Mouse (Mus musculus): Measurements from ENCODE around the gene Ugt1a6b.
"Not testable (repeated sequence)": the region's sequence is repeated elsewhere in the genome, so short reads cannot be mapped to it uniquely, and the experiment has no call there.

The Ugt1a6b gene

DNA sequence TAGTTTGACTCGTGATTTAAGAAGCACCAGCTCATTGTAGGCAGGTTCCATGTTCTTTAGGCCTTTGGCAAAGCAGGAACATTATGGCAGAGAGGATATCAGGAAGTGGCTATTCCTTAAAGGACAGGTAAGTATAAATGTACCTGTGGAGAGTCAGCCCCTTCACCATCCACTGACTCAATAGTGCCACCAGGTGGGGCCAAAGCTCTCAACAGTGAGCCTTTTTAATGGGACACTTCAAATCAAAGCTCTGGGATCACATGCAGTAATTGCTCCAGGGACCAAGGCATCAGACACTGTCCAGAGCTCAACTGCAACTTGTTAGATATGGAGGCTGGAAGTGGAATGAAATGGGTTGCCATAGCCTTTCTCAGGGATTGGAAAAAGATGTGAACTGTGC lies 18.5 kb downstream of the Ugt1a6b start:
- DNase-seq (ENCODE audit: low read depth): peak; percentile 32

DNA sequence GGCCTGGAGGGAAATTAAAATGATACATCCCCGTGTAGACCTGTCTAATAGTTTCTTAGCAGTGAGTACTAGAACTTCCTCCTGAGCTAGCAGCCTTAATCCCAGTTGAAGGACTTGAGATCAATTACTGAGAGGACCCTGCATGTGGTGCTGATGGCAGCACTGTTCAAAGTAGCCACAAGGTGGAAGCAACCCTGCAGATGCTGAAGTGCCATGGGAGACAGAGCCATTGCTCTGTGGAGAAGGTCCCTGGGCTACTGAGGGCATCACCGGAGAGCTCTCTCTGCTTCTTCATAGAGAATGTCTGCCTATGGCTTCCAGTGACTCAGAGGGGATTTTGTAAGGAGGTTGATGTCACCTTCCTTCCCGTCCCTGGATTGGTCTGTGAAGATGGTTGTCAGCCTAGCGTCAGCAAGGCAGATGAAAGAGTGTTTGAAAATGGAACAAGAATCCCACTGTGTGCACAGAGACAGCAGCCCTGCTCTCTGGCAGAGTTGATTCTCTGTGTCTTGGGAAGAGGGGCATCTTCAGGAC lies 22.8 kb downstream of the Ugt1a6b start:
- DNase-seq (ENCODE audit: low read depth): not testable (repeated sequence)

DNA sequence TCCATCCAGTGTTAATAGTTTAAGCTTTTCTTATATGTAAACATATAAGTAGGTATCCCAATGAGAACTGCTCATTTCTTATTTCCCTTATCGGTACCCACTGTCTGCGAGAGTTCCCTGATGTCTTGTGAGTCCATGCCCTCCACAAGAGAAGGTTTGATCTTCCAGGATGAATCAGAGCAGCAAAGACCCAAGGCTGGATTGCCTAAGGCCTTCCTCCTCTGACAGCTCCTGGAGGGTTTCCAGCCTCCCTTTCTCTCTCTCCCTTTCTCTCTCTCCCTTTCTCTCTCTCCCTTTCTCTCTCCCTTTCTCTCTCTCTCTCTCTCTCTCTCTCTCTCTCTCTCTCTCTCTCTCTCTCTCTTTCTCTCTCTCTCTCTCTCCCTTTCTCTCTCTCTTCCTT lies 26.0 kb downstream of the Ugt1a6b start:
- DNase-seq (ENCODE audit: low read depth): not testable (repeated sequence)

DNA sequence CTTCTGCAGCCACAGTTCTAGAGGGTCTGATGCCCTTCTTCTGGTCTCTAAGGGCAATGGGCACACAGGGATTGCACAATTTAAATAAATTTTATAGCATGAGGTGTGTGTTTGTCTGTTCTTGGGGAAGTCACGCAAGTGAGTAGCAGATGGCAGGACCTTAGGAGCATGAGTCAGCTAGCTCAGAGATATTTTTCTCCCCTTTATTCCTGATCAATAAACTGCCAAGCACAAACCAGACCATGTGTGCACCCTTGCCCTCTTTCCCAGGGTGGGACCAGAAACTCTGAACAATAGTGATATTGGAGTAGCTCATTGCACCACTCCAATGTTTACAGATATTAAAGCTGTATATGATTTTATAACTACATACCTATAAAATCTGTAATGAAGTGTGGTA lies 27.2 kb downstream of the Ugt1a6b start:
- not testable (repeated sequence) for DNase-seq (ENCODE audit: low read depth)

DNA sequence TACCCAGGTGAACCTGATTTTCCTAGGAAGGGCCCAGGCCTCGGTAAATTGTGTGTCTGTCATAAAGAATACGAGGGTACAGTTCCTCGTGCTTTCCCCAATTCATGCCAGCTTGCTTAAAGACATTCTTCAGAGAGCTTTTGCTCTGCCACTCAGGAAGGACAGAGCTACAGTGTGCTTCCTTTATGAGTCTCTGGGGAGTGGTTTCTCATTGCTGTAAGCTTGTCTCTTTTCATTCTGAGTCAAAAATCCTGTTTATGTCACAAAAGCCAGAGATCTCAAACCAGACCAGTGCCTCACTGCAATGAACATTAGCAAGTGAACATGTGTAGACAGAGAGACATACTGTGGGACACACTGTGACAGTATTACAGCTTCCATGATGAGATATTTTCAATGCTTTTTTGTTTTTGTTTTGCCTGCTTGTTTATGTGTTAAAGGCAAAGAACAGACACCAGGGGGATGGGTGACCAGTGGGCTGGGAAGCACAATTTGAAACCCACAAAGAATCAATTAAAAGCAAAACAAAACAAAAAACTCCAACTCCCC lies 30.9 kb downstream of the Ugt1a6b start:
- peak; percentile 36 for DNase-seq (ENCODE audit: low read depth)

DNA sequence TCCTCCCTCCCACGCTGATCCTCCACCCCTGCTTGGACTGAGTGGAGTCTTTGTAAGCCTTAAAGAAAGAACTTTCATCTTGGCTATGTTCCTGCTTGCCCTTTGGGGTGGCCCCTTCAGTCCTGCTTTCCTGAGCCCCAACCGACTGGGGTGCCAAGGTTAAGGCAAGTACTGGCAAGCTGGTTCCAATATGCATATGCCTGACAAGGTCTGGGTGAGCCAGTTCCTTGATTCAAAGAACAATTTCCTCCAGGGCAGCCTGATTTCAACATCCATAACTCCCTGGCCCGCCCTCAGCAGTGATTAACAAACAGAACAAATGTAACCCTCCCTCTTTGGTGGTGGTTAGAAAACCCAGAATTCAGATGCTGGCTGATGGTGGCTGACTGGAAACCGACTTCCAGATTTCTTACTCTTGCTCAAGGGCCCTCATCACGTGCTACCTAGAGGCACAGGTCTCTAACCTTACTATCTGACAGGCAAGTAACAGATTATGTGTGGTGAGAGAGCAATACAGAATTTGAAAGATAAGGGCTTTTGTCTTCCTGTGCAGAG lies 31.5 kb downstream of the Ugt1a6b start, which contains the start of gene Ugt1a6a:
Gene Ugt1a6a, plus strand, starts transcription at position 353 of the 555 bp plus-strand sequence.
- peak; percentile 77 for DNase-seq (ENCODE audit: low read depth)

DNA sequence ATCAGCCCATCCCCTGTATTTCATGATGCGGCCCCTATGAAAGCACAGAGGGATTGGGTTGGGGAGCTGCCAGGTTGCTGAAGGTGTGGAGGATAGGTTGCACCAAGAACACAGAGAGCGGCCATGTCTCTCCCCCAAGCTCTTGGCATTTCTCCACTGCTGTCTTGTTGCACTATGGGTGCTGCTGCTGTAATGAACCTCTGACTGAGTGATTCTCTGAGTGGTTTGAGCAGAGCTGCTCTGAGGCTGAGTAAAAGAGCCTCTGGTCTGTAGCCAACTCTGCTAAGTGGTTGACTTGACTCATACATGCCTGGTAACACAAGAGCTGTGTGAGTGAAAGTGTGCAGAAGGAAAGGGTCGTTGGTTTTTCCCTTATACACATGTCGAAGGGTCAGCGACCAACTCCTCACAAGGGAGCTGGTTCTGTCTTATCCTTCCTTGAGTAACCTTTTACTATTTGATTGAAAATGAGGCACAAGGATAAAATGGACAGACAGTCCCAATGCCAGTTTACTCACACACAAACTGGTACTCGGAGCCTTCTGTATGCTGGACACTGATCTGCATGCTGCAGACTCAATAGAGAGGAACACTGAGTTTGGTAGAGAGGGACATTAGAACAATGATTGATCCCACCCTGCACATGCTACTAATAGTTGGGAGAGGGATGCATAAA lies 32.3 kb downstream of the Ugt1a6b start:
- DNase-seq (ENCODE audit: low read depth): not testable (repeated sequence)

DNA sequence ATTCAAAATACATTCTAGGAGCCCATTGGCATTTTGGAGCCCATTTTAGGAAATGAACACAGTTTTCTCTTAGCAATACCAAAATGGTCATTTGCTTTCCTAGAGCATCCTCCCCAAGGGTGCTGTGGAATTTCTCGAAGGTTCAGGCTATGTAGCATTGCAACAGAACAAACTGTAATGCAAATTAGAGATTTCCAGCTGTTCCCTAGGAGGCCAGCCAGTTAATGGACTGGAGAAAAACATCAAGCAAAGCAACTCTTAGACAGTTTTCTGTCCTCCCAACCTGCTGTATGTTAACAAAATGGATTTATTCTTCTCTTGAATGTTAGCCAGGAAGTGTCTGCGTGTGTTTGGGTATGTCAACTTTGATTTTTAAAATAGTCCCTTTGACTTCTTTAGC lies 33.6 kb downstream of the Ugt1a6b start:
- DNase-seq (ENCODE audit: low read depth): no peak

DNA sequence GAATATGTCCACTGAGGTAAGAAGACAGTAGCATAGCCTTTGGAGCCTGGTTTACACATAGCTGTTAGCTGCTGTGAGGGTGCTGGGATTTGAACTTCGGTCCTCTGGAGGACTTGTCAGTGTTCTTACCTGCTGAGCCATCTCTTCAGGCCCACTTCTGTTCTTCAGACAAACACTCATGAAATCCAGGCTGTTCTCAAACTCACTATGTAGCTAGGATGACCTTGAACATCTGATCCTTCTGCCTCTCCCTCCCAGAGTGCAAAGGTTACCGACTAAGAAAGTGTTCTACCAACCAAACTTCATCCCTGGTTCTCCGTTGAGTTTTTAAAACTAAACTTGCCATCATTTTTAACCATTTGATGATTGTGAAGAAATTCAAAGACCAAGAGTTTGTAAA lies 34.2 kb downstream of the Ugt1a6b start:
- no peak for DNase-seq (ENCODE audit: low read depth)

DNA sequence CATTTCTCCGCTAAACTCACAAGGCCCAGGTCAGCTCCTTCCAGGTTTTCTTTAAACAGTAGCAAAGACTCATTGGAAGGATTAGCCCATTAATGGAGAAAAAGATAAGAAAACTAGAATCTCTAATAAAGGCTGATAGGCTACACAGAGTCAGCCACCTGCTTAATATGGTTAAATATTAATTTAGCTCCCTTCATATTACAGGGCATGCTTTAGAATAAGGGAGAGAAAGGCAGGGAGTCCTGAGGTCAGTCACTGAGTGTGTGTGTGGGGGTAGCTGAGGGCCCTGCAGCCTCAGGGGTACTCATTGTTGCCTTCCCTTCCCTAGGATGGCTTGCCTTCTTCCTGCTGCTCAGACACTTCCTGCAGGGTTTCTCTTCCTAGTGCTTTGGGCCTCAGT lies 35.1 kb downstream of the Ugt1a6b start:
- no peak for DNase-seq (ENCODE audit: low read depth)

DNA sequence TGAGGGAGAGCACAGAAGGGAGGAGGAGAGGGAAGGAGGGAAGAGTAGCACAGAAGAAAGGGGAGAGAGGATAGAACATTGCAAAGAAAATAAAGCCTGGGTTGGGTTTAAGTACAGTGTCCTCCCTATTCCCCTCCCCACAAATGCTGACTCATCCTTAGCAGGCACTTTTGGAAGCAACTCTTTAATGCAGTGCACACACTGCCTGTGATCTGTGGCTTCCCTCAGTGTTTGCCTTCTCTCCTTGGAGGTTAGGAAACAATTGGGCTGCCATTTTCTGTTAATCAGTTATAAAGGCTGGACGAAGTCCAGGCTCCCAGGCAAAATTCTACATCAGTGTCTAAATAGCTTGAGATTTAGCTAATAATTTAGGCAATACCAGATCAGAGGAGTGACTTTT lies 37.4 kb downstream of the Ugt1a6b start:
- DNase-seq (ENCODE audit: low read depth): not testable (repeated sequence)

DNA sequence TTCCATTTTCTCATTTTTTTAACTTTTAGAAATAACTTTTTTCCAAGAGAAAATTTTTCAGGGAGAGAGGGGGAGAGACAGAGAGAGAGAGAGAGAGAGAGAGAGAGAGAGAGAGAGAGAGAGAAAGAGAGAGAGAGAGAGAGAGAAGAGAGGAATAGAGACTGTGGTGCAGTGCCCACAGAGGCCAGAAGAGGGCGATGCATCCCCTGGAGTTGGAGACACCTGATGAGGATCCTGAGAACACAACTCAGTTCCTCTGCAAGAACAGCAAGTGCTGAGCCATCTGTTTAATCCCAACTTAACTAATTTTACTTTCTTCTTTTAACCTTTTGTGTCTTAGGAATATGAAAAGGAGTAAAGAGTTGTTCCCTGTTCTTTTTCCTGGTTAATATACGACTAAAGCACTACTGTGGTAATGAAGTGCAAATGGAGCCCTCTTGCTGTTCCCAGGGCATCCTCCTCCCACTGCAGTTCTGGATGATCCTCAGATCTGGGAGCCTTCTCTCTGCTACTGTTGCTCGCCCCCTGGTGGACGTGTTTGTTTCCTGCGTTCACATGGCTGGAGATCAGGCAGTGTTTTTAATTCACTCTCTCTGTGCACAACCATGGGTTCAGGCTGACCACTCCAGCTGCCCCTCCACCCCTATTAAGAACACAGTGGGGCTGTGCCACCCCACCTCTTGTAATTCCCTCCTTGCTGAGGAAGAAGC lies 41.1 kb downstream of the Ugt1a6b start:
- peak; percentile 45 for DNase-seq (ENCODE audit: low read depth)

DNA sequence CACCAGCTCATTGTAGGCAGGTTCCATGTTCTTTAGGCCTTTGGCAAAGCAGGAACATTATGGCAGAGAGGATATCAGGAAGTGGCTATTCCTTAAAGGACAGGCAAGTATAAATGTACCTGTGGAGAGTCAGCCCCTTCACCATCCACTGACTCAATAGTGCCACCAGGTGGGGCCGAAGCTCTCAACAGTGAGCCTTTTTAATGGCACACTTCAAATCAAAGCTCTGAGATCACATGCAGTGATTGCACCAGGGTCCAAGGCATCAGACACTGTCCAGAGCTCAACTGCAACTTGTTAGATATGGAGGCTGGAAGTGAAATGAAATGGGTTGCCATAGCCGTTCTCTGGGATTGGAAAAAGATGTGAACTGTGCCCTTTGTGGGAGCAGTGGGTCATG lies 42.2 kb downstream of the Ugt1a6b start:
- DNase-seq (ENCODE audit: low read depth): peak; percentile 26

DNA sequence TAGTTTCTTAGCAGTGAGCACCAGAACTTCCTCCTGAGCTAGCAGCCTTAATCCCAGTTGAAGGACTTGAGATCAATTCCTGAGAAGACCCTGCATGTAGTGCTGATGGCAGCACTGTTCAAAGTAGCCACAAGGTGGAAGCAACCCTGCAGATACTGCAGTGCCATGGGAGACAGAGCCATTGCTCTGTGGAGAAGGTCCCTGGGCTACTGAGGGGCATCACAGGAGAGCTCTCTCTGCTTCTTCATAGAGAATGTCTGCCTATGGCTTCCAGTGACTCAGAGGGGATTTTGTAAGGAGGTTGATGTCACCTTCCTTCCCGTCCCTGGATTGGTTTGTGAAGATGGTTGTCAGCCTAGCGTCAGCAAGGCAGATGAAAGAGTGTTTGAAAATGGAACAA lies 47.1 kb downstream of the Ugt1a6b start:
- DNase-seq (ENCODE audit: low read depth): peak; percentile 31

DNA sequence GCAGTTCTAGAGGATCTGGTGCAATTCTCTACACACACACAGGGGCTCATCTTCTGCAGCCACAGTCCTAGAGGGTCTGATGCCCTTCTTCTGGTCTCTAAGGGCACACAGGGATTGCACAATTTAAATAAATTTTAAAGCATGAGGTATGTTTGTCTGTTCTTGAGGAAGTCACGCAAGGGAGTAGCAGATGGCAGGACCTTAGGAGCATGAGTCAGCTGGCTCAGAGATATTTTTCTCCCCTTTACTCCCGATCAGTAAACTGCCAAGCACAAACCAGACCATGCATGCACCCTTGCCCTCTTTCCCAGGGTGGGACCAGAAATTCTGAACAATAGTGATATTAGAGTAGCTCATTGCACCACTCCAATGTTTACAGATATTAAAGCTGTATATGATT lies 55.4 kb downstream of the Ugt1a6b start:
- peak; percentile 6 for DNase-seq (ENCODE audit: low read depth)

DNA sequence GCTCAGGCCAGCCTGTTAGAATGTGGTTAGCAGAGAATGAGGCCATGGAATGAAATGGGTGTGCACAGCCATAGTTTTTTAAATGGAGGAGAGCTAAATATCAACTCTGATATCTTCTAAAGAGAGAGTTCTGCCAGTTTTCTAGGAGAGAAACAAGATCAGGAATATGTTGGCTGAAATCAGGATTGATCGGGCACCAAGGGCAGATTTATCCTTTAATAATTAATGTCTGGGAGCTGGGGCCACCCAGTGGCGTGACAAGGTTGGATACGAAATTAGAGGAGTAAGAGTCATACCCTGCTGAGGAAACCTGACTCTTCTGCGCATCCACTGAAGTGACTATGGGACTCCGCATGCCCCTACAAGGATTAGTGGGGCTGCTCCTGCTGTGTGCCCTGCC lies 62.7 kb downstream of the Ugt1a6b start, which contains the start of gene Ugt1a5:
Gene Ugt1a5, plus strand, starts transcription at position 302 of the 400 bp plus-strand sequence.
- no peak for DNase-seq (ENCODE audit: low read depth)

DNA sequence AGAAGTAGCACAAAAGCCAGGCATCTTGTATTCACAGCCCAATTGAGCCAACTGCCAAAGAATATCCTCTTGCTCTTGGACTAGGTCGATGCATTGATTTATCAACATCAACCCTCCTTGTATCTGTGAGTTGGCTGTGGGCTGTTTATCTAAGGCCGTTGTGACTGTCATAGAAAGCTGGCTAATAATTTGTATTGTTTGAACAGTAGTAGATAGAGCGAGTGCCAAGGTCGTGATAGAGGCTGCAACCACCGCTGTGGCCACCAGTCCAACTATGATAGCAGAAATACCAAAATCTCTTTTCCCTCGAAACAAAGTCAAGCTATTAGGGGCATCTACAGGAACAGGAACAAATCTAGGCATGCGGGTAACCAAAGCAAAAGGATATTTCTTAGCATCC lies 69.1 kb downstream of the Ugt1a6b start:
- not testable (repeated sequence) for DNase-seq (ENCODE audit: low read depth)

DNA sequence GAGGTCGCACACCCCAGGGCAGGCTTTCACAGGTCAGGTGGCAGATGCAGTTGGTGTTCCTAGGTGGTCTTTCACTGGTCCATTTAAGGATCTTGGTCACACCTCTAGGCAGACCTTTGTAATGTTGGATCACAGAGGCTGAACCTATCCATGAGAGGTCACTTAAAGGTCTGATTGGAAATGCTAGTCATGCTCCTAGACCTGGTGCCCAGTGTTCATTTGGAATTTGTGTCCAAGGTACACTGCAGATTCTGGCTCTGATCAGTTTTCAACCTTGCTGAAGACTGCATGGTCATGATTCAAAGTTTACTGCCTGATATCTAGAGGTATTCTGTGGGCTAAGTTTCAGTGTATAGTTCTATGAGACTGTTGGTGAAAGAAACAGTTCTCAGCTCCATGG lies 76.6 kb downstream of the Ugt1a6b start:
- DNase-seq (ENCODE audit: low read depth): no peak

DNA sequence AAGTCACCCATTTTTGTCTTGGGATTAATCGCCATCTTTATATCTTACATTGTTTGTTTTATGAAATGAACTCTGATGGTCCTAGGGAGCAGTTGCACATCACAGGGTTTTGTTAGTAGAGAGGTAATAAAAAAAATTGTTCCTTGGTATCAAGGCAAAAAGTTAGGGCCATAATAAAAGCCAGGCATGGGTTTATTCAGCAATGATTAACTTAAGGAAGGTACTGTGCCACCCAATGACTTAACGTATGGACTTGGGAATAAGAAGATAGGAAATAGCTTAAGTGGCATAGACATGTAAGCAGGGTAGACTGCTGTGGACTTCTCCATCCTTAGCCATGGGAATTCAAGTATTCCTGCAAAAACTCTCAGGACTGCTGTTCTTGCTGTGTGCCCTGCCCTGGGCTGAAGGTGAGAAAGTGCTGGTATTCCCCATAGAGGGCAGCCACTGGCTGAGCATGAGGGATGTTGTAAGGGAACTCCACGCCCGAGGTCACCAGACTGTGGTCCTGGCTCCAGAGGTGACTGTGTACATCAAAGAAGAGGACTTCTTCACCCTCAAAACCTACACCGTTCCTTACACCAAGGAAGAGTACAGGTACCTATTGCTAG lies 83.4 kb downstream of the Ugt1a6b start:
- no peak for DNase-seq (ENCODE audit: low read depth)

DNA sequence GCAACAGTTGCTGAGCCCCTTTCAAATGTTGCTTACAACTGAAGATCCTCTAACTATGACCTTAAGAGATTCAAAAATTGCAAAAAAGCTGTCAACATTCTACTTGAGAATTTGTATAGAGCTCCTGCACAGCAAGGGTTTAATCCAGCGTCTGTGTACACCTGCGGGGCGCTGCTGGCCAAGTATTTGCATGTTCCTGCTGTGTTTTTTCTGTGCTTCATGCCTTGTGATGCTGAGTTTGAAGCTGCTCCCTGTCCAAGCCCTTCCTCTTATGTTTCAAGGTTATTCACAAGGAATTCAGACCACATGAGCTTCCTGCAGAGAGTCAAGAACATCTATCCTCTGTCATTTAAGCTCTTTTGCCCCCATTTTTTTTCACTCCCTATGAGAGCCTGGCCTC lies 89.1 kb downstream of the Ugt1a6b start:
- DNase-seq (ENCODE audit: low read depth): no peak

DNA sequence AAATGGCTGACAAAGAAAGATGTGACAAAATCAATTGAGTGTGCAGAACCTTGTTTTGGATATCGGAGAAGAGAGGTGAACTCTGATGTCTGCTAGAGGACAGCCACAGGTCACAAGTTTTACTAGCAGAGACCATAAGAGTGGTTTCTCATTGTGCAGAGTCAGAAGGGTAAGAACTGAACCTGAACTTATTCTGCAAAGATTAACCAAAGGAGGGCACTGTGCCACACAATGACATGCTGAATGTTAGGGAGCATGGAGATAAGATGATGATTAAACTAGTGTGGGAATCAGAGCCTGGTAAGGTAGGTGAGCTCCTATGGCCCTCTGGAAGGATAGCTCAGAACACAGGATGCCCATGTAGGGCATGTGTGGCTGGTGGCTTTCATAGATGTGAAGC lies 92.6 kb downstream of the Ugt1a6b start:
- DNase-seq (ENCODE audit: low read depth): no peak

DNA sequence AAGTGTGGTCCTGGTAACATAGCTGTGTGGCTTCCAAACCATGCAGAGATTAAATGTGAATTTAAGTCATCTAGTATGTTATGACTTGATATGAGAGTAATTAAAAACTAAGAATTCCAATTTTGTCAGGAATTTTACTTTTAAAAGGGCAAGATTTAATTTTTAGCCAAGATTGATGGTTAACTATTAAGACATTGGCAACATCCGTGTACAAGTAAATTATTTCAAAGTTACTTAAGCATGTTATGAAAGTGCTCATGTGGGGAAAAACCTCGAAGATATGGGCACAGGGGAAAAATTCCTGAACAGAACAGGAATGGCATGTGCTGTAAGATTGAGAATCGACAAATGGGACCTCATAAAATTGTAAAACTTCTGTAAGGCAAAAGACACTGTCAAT lies 94.4 kb downstream of the Ugt1a6b start:
- no peak for DNase-seq (ENCODE audit: low read depth)
